Mouse (Mus musculus) retina, adult 2 months (tissue): ENCODE measurements around the gene Ctrc.

ENCODE experiments used
- DNase-seq: peaks from one replicate; pipeline ENCODE4 v3.0.0-alpha.2; 2012; ENCODE audit warnings: low read depth, low spot score

The Ctrc gene

GRCm38 (mm10) chr4:141819316-141819715 lies 26.8 kb downstream of the Ctrc start:
- no peak for DNase-seq

DNA sequence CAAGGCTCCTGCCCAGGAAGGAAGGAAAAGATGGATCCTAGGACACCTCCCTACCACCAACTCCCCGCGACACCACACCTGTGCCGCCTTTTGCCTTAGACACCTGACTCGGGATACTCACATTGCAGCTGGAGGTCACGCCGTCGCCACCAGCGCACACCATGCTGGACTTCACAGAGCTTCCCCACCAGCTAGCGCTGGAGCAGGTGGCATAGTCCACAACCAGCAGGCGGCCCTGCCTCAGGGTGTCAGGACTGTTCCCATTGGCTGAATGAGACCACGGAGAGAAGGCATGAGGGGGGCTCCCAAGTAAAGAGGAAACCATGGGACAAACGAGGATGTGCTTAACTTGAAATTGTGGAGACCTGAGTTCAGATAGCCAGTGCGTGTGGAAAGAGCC lies 27.3 kb downstream of the Ctrc start:
- no peak for DNase-seq

DNA sequence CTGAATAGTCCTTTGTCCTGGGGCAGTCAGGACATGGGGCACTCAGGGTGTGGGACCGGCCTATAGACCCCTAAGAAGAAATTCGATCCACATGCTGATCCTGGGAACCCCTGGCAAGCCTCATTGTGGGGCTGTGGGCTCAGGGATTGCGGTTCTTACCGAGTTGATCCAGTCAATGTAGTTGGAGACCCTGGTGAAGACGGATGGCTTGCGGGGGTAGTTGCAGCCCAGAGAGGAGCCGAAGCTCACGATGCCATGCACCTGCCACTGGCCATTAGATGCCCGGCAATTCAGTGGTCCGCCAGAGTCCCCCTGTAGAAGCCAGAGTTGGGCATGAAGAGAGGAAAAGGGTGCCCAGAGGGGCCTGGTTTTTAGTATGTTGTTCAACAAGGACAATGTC lies 28.5 kb downstream of the Ctrc start:
- DNase-seq: no peak

GRCm38 (mm10) chr4:141816776-141817655 lies 29.1 kb downstream of the Ctrc start:
- DNase-seq: no peak

DNA sequence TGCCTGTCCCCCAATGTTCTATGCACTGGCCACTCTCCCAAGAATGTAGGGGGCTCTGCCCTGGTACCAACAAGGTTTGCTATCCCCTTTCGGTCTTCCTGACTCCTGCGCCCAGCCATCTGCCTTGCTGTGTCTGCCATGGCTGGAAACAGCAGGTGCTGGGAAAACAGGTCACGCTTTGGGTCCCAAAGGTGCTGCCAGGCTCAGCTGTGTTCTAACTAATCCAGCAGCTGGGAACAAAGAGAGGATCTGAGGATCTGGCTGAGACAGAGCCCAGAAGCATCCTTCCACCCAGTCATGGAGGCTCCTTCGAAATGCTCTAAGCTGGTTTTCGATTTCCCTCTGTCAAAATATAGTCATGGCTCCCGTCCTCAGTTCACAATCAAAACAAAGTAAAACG lies 29.9 kb downstream of the Ctrc start:
- no peak for DNase-seq

- DNase-seq: no peak
Observed at GRCm38 (mm10) chr4:141811375-141811774, 34.8 kb downstream of the Ctrc start.

GRCm38 (mm10) chr4:141810975-141811374 lies 35.2 kb downstream of the Ctrc start:
- DNase-seq: no peak

- peak; percentile 38 for DNase-seq
Observed at GRCm38 (mm10) chr4:141809850-141810464, 36.2 kb downstream of the Ctrc start.

- no peak for DNase-seq
Observed at GRCm38 (mm10) chr4:141805886-141806285, 40.3 kb downstream of the Ctrc start.

DNA sequence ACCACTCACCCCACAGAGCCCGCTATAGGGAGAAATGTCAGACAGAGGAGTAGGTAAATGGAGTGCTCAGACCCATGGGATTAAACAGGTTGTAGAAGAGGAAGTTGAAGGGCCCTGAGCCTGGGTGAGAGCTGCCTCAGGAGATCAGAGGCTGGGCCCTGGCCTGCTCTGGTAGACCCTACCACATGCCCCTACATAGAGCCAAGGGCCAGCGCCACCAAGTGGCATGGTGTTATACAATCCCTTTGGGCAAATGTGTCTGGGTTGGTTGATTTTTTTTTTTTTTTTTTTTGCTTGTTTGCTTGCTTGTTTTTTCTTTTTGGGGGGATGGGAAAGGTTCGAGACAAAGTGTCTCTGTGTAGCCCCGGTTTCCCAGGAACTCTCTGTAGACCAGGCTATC lies 42.1 kb downstream of the Ctrc start:
- no peak for DNase-seq

DNA sequence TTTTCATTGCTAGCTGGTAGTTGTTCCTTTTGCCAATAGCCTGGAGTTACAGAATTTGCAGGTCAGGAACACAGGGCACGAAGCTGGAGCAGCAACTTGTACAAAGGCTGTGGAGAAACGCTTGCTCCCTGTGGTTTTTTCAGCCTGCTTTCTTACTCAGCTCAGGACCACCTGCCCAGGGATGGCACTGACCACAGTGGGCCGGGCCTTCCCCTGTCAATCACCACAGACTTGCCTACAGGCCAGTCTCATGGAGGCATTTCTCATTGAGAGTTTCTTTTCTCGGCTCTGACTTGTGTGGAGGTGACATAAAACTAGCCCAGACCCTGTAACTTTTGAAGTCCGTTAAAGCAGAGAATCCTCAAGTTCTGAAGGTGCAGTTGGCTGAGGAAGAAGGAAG lies 48.6 kb downstream of the Ctrc start:
- no peak for DNase-seq

DNA sequence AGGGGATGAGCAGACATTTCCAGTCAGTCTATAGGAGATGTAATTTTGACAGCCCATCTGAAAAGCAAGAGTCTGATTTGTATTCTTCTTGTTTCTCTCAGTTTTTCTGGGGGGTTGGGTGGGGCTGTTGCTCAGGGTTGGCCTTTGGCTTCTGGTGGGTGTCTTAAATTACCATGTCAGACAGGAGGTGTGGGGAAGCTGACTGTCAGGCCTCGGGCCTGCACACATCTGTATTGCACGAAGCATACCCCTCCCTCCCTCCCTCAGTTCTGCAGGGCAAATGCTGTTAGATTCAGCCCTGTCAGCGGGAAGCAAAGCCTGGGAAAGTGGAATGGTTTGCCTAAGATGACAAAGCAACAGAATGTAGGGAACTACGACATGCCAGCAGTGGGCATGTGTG lies 49.2 kb downstream of the Ctrc start:
- DNase-seq: no peak

DNA sequence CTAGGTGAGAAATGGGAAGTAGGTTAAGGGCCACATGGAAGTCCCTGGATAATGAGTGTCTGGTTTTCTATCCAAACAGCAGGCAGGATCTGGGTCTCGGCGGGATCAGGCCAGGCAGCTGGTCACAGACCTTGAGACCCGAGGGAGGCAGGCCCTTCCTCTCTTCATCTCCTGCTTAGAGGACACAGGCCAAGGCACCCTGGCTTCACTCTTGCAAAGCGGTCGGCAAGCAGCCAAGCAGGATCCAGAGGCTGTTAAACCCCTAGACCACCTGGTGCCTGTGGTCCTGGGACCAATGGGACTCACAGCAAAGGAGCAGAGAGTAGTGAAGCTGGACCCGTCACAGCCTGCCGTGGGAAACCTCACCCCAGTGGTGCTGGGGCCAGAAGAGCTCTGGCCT lies 49.8 kb downstream of the Ctrc start:
- DNase-seq: no peak

DNA sequence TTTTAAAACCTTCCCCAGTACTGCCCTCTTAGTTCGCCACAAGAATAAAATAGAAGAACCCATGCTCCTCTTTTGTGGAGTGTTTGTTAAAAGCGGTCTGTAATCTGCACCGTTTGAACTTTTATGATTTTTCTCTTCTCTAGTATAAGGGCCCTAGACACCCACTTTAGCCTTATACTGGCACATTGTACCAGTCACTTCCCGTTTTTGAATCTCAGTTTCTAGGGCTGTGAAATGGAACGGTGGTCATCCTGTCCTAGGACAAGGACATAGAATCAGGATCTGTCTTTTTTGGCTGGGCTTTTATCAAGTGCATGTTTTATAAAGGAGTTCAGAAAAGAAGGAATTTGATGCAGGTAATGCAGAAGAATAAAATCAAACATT lies 52.0 kb downstream of the Ctrc start:
- no peak for DNase-seq

- peak; percentile 95 for DNase-seq
Observed at GRCm38 (mm10) chr4:141793282-141794151, 52.6 kb downstream of the Ctrc start, which contains the start of gene Casp9. Casp9 (plus strand) TSS chr4:141793612.

DNA sequence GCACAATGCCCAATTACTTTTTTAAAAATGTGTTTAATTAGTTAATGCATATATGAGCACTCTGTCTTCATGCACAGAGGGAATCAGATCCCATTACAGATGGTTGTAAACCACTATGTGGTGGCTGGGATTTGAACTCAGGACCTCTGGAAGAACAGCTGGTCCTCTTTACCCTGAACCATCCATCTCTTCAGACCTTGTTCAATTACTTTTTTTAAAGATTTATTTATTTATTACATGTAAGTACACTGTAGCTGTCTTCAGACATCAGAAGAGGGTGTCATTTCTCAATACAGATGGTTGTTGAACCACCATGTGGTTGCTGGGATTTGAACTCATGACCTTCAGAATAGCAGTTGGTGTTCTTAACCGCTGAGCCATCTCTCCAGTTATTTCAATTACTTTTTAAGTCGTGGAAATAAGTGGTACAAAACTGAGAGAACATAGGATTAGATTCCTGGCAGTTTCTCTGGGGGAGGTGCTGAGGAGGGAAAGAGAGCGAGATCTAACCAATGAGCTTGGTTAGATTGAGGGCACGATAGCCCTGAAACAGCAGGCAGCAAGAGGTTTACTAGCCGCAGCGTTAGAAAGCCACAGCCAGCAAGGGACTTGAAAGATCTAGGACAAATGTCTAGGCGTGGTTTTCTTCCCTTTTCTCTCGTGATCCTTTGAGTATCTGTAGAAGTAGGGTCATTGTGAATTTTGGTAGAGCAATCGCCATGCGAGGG lies 53.4 kb downstream of the Ctrc start:
- DNase-seq: peak; percentile 28

GRCm38 (mm10) chr4:141791951-141792350 lies 54.2 kb downstream of the Ctrc start:
- no peak for DNase-seq

DNA sequence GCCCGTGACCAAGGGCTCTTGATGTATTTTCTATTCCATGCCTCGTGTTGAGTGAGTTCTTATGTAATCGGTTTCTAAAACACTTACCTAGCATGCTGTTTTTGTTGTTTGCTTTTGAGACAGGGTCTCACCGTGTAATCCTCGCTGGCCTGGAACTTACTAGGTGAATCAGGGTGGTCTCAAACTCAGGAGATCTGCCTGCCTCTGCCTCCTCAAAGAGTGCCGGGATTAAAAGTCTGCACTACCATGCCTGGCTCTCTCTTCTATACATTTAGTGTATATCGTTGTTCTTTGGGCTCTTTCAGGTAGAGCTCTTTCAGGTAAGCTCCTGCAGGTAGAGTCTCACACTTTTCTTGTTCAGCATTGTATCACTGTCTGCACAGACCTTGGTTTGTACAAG lies 54.7 kb downstream of the Ctrc start:
- DNase-seq: no peak

DNA sequence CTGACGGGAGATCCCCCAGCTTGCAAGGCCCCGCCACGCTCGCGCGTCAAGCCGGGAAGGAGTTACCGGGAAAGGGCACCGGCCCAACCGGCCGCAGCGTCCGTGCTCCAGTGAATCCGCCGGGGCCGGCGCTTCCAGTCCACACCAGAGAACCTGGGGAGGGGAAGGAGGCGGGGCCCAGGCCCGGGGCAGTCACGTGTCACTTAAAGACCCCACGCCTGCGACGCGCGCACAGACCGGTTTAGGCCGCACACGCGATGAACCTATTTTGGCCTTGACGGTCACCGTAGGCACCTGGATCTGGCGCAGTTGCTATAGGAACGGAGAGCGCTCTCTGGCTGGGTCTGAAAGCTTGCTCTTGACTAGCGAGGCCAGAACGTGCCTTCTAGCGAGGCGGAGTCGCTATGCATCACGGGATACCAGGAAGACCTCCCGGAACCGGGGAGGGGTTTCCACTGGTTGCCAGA lies 55.6 kb downstream of the Ctrc start, which contains the start of gene Dnajc16:
Dnajc16 (minus strand) TSS at position 408 of the 467 bp plus-strand sequence.
- peak; percentile 100 for DNase-seq

DNA sequence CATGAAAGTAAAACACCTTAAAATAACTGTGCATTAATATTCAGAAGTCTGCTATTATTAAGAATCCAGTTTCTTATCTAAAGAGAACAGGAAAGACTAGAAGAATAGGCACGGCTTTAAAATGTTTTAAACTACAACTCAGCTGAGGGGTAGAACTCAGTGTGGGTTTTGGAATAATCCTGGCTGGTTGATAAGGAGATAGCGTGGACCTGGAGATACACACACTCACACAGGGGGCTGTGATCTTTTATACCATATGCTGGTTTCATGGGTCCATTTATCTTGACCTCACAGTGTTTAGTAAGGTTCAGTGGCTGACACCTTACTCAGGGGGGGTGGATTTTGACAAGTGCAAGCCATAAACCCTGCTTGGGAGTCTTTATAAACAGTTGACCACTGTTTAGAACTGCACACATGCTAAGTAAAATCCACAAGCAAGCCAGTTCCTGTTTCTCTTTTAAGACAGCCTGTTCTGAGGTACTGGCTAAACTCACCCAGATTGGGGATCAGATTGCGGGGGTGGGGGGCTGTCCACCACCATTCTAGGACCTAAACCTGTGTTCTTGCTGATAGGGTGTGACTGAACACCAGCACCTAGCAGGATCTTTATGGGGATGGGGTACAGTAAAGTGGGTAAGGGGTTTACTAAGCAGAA lies 56.5 kb downstream of the Ctrc start:
- DNase-seq: no peak

- DNase-seq: no peak
Observed at GRCm38 (mm10) chr4:141787462-141787861, 58.7 kb downstream of the Ctrc start.
